Mouse (Mus musculus) CH12.LX (cell line): ENCODE measurements around the gene Uhrf1bp1. TPM values are rescaled to one million over a fixed set of nuclear protein-coding genes. Genes with fewer than 3 reads are reported as not detected.

Experiments
- DNase-seq: peaks from one replicate; pipeline ENCODE4 v3.0.0-alpha.2; 2013; ENCODE audit errors: extremely low read depth
- H3K27ac ChIP-seq: 2 replicates; pipeline ENCODE4 v1.5.1; 2012; ENCODE audit warnings: low read depth, mild to moderate bottlenecking, control low read depth, moderate library complexity; ENCODE audit not compliant: insufficient read depth
- H3K27me3 ChIP-seq: replicated peaks from 2 replicates; pipeline ENCODE3; 2012; ENCODE audit warnings: inconsistent platforms
- H3K36me3 ChIP-seq, 2 experiments: replicated peaks in 1 of 2; 2 replicates each; pipeline versions ENCODE3 to v1.6.1; 2012; ENCODE audit warnings: inconsistent platforms in 1 of 2, low read length in 1 of 2, mild to moderate bottlenecking in 1 of 2, mixed read lengths in 1 of 2, moderate library complexity in 1 of 2; ENCODE audit not compliant: control insufficient read depth in 1 of 2, insufficient read depth in 1 of 2
- H3K4me1 ChIP-seq, 2 experiments: 2 replicates each; pipeline ENCODE4 v1.6.1; 2012; ENCODE audit warnings: inconsistent platforms in 1 of 2, moderate library complexity in 1 of 2; ENCODE audit not compliant: insufficient read depth in 2 of 2, control insufficient read depth in 1 of 2
- H3K4me2 ChIP-seq: 2 replicates; pipeline ENCODE4 v1.6.1; 2012; ENCODE audit warnings: low read depth, mild to moderate bottlenecking, control low read depth; ENCODE audit not compliant: poor library complexity, insufficient read depth, severe bottlenecking
- H3K4me3 ChIP-seq, 3 experiments: fragments of 150-350 bp in 1 of 3; sonication (generic) in 1 of 3; replicated peaks in 1 of 3; 2 replicates each; pipeline versions ENCODE3 to v1.5.1; 2011 to 2012; ENCODE audit warnings: low read depth in 2 of 3, low read length in 2 of 3, mild to moderate bottlenecking in 2 of 3, moderate library complexity in 2 of 3, control low read depth in 1 of 3, improper control_type of control experiment in 1 of 3, inconsistent platforms in 1 of 3, mixed read lengths in 1 of 3; ENCODE audit not compliant: poor library complexity in 1 of 3
- H3K79me2 ChIP-seq: replicated peaks from 2 replicates; pipeline ENCODE4 v1.6.1; 2012; ENCODE audit warnings: mild to moderate bottlenecking, moderate library complexity; ENCODE audit not compliant: control insufficient read depth, poor library complexity, insufficient read depth, severe bottlenecking; ENCODE audit errors: extremely low read depth
- H3K9ac ChIP-seq: 2 replicates; pipeline ENCODE4 v1.6.1; 2012; ENCODE audit warnings: low read depth, mild to moderate bottlenecking, control low read depth, moderate library complexity; ENCODE audit not compliant: insufficient read depth
- H3K9me3 ChIP-seq: replicated peaks from 2 replicates; pipeline ENCODE3; 2012; ENCODE audit warnings: low read length, inconsistent platforms, mixed read lengths
- BHLHE40 ChIP-seq: IDR thresholded peaks from 2 replicates; pipeline ENCODE4 v1.6.1; 2011; ENCODE audit warnings: mild to moderate bottlenecking, low read depth, low read length, improper control_type of control experiment
- CHD1 ChIP-seq: IDR thresholded peaks from 2 replicates; pipeline ENCODE4 v1.6.1; 2012; ENCODE audit warnings: low read depth, low read length, improper control_type of control experiment, inconsistent platforms
- GABPA ChIP-seq: IDR thresholded peaks from 2 replicates; pipeline ENCODE4 v1.6.1; 2012; ENCODE audit warnings: low read depth, low read length, improper control_type of control experiment, inconsistent platforms; ENCODE audit not compliant: insufficient replicate concordance
- JUN ChIP-seq: IDR thresholded peaks from 2 replicates; pipeline ENCODE4 v1.6.1; 2011; ENCODE audit warnings: low read depth, mild to moderate bottlenecking, low read length, improper control_type of control experiment, moderate library complexity; ENCODE audit not compliant: insufficient read depth
- JUND ChIP-seq: conservative IDR thresholded peaks from 2 replicates; pipeline ENCODE4 v1.6.1; 2011; ENCODE audit warnings: low read depth, low read length, improper control_type of control experiment
- KAT2A ChIP-seq: IDR thresholded peaks from 2 replicates; pipeline ENCODE4 v1.6.1; 2012; ENCODE audit warnings: low read length, improper control_type of control experiment, inconsistent platforms; ENCODE audit not compliant: insufficient replicate concordance
- MAZ ChIP-seq: IDR thresholded peaks from 2 replicates; pipeline ENCODE4 v1.6.1; 2012; ENCODE audit warnings: low read depth, mild to moderate bottlenecking, inconsistent platforms, low read length, improper control_type of control experiment, moderate library complexity
- MEF2A ChIP-seq: IDR thresholded peaks from 2 replicates; pipeline ENCODE4 v1.6.1; 2014; ENCODE audit warnings: low read depth, mild to moderate bottlenecking, inconsistent platforms, low read length, improper control_type of control experiment, borderline replicate concordance
- RAD21 ChIP-seq: IDR thresholded peaks from 2 replicates; pipeline ENCODE4 v1.6.1; 2011; ENCODE audit warnings: low read depth, mild to moderate bottlenecking, low read length, improper control_type of control experiment, moderate library complexity
- TCF12 ChIP-seq: IDR thresholded peaks from 2 replicates; pipeline ENCODE4 v1.6.1; 2014; ENCODE audit warnings: low read depth, mild to moderate bottlenecking, inconsistent platforms, low read length, improper control_type of control experiment
- UBTF ChIP-seq: IDR thresholded peaks from 2 replicates; pipeline ENCODE4 v1.6.1; 2012; ENCODE audit warnings: low read depth, mild to moderate bottlenecking, inconsistent platforms, low read length, improper control_type of control experiment, moderate library complexity
- USF2 ChIP-seq: conservative IDR thresholded peaks from 2 replicates; pipeline ENCODE4 v1.6.1; 2011; ENCODE audit warnings: low read depth, low read length, improper control_type of control experiment
- ZKSCAN1 ChIP-seq: IDR thresholded peaks from 2 replicates; pipeline ENCODE4 v1.6.1; 2012; ENCODE audit warnings: low read depth, inconsistent platforms, low read length, improper control_type of control experiment, borderline replicate concordance
- ZMIZ1 ChIP-seq: IDR thresholded peaks from 2 replicates; pipeline ENCODE4 v1.6.1; 2012; ENCODE audit warnings: low read depth, mild to moderate bottlenecking, inconsistent platforms, low read length, improper control_type of control experiment
- dilution Hi-C: fragments of 300-500 bp; cut with MboI; formaldehyde crosslinking; loops from 2 replicates; pipeline ENCODE4 v1.14.3; 2020; ENCODE audit warnings: low sequenced_read_pairs; ENCODE audit not compliant: extremely low pct_unique_long_range_greater_than_20kb, extremely low pct_ligation_motif_present
- in situ Hi-C: fragments of 300-500 bp; cut with MboI; formaldehyde crosslinking; loops from 3 replicates; pipeline ENCODE4 v1.14.3; 2019; ENCODE audit warnings: low sequenced_read_pairs, low pct_ligation_motif_present, low pct_unique_long_range_greater_than_20kb, mixed read lengths
- polyA plus RNA-seq: library from polyadenylated mRNA; unstranded; fragments of >175 nt; gene quantifications from 2 replicates; pipeline ENCODE4 v1.2.1, GENCODE M21; 2012; ENCODE audit warnings: low read depth; ENCODE audit not compliant: insufficient read length
- total RNA-seq, 2 experiments: library from RNA; depleted of rRNA; stranded (reverse); fragments of 300-350 nt in 1 of 2; fragments of >200 nt in 1 of 2; gene quantifications; 2 replicates each; pipeline ENCODE4 v1.2.3; 2012 to 2014

Gene Uhrf1bp1
- total and polyA plus RNA-seq, 3 experiments, result 6.0 to 13.6 (median 13.1) TPM

- DNase-seq, result no peak
- TF ChIP-seq ZMIZ1, result no peak
- TF ChIP-seq JUND, result no peak
- TF ChIP-seq MEF2A, result no peak
- no peak for TF ChIP-seq RAD21
- TF ChIP-seq MAZ, result no peak
- TF ChIP-seq USF2, result no peak
- no peak for TF ChIP-seq KAT2A
- no peak for TF ChIP-seq TCF12
- no peak for TF ChIP-seq GABPA
- no peak for TF ChIP-seq CHD1
- no peak for TF ChIP-seq UBTF
- no peak for TF ChIP-seq JUN
- Histone ChIP-seq H3K9me3 (no peaks in the 10 kb centered on the region), H3K36me3 (peaks cover 0 to 54% of the 10 kb centered on the region in 2 experiments), H3K79me2 (peaks cover 64% of the 10 kb centered on the region), H3K4me3 (no peak overlapping the region), H3K27ac (no peak overlapping the region), H3K27me3 (no peaks in the 10 kb centered on the region), H3K9ac (no peak overlapping the region), H3K4me1 (peaks cover 0 to 20% of the 10 kb centered on the region in 2 experiments; a peak in 2 of 4 replicates), H3K4me2 (no peak overlapping the region)
- dilution Hi-C loops (no loop called here), in situ Hi-C loops (no loop called here)
Observed at GRCm38 (mm10) chr17:27810569-27811331, 45.5 kb upstream of the Uhrf1bp1 start.

- Histone ChIP-seq H3K36me3 (peaks cover 0 to 54% of the 10 kb centered on the region in 2 experiments), H3K9me3 (no peaks in the 10 kb centered on the region), H3K9ac (no peak overlapping the region), H3K4me3 (no peak overlapping the region), H3K27me3 (no peaks in the 10 kb centered on the region)
- in situ Hi-C loops, result no loop called here
- no peak for DNase-seq
- TF ChIP-seq TCF12 (no peak), BHLHE40 (no peak), RAD21 (no peak), ZKSCAN1 (no peak)
- TF ChIP-seq, all 38 proteins: peak for 0
- Histone ChIP-seq H3K79me2 (peaks cover 63% of the 10 kb centered on the region), H3K4me2 (no peak overlapping the region), H3K4me1 (peaks cover 0 to 17% of the 10 kb centered on the region in 2 experiments; a peak in 2 of 4 replicates), H3K27ac (no peak overlapping the region)
- dilution Hi-C loops, result no loop called here
Observed at GRCm38 (mm10) chr17:27811980-27812379, 44.3 kb upstream of the Uhrf1bp1 start.
